Mouse (Mus musculus) urinary bladder, postnatal 0 days (tissue): ENCODE measurements around the gene Gm20605. TPM values are rescaled to one million over a fixed set of nuclear protein-coding genes. Genes with fewer than 3 reads are reported as not detected.

Experiments used
- polyA plus RNA-seq: library from polyadenylated mRNA; unstranded; fragments of >200 nt; fragmentation: Nextera tagmentation; extraction: Ambion mirVana; gene quantifications from 2 replicates; pipeline ENCODE4 v1.2.1, GENCODE M21; 2015

Gene Gm20605
- 4.4 and 6.3 TPM in 2 replicates for polyA plus RNA-seq

GRCm38 (mm10) chr5:137628498-137629305, at the start of gene Gm20605, which contains the start of the genes Fbxo24 and Lrch4:
Gene Gm20605 (plus strand): TSS chr5:137629175.
Gene Fbxo24 (minus strand): TSS chr5:137629002.
Gene Lrch4 (plus strand): TSS chr5:137629121.

GRCm38 (mm10) chr5:137600619-137601364, 28.2 kb upstream of the Gm20605 start, which contains the start of gene Mospd3:
Gene Mospd3 (minus strand): TSS chr5:137601058.

GRCm38 (mm10) chr5:137613550-137613949, 15.4 kb upstream of the Gm20605 start, which contains the start of gene Pcolce:
Gene Pcolce (minus strand): TSS chr5:137613784.

GRCm38 (mm10) chr5:137641054-137641453, 12.1 kb downstream of the Gm20605 start, which contains the start of gene Sap25:
Gene Sap25 (plus strand): TSS chr5:137641334.

GRCm38 (mm10) chr5:137645652-137646091, 16.7 kb downstream of the Gm20605 start, which contains the start of gene Irs3:
Gene Irs3 (minus strand): TSS chr5:137645714.

GRCm38 (mm10) chr5:137684294-137685123, 55.5 kb downstream of the Gm20605 start, which contains the start of gene Agfg2:
Gene Agfg2 (minus strand): TSS chr5:137684726.

Other genes with a start within 250 kb of the Gm20605 start
- 0.08 and 0.11 TPM in 2 replicates for gene Zan, start 152.1 kb upstream of the Gm20605 start, polyA plus RNA-seq
- 36.8 and 39.2 TPM in 2 replicates for gene Pop7, start 126.7 kb upstream of the Gm20605 start, polyA plus RNA-seq
- gene Gigyf1, start 110.6 kb upstream of the Gm20605 start, polyA plus RNA-seq: 5.4 and 7.0 TPM in 2 replicates
- not detected in 2 replicates for gene Epo, start 95.9 kb upstream of the Gm20605 start, polyA plus RNA-seq
- 303 and 312 TPM in 2 replicates for gene Gnb2, start 95.7 kb upstream of the Gm20605 start, polyA plus RNA-seq
- 0.14 TPM in 1 of 2 replicates, not detected in the other for gene Actl6b, start 75.7 kb upstream of the Gm20605 start, polyA plus RNA-seq
- gene Tfr2, start 59.3 kb upstream of the Gm20605 start, polyA plus RNA-seq: 0.59 and 0.67 TPM in 2 replicates
- gene Mospd3, start 28.1 kb upstream of the Gm20605 start, polyA plus RNA-seq: 23.9 and 25.0 TPM in 2 replicates
- 197 and 226 TPM in 2 replicates for gene Pcolce, start 15.4 kb upstream of the Gm20605 start, polyA plus RNA-seq
- gene Fbxo24, start 173 bp upstream of the Gm20605 start, polyA plus RNA-seq: 0.28 and 0.29 TPM in 2 replicates
- gene Lrch4, start 54 bp upstream of the Gm20605 start, polyA plus RNA-seq: 22.2 and 25.0 TPM in 2 replicates
- 2.6 and 3.3 TPM in 2 replicates for gene Sap25, start 12.2 kb downstream of the Gm20605 start, polyA plus RNA-seq
- gene Irs3, start 16.5 kb downstream of the Gm20605 start, polyA plus RNA-seq: 0.06 and 0.18 TPM in 2 replicates
- 17.8 and 25.5 TPM in 2 replicates for gene Agfg2, start 55.6 kb downstream of the Gm20605 start, polyA plus RNA-seq
- 0.81 and 0.98 TPM in 2 replicates for gene Nyap1, start 112.4 kb downstream of the Gm20605 start, polyA plus RNA-seq
- 222 and 228 TPM in 2 replicates for gene Tsc22d4, start 116.6 kb downstream of the Gm20605 start, polyA plus RNA-seq
- 12.5 and 12.7 TPM in 2 replicates for gene Ppp1r35, start 149.7 kb downstream of the Gm20605 start, polyA plus RNA-seq
- gene Mepce, start 158.5 kb downstream of the Gm20605 start, polyA plus RNA-seq: 5.8 and 6.8 TPM in 2 replicates
- gene Zcwpw1, start 158.6 kb downstream of the Gm20605 start, polyA plus RNA-seq: 4.1 and 4.9 TPM in 2 replicates
- gene Pilra, start 207.1 kb downstream of the Gm20605 start, polyA plus RNA-seq: 84.3 and 85.3 TPM in 2 replicates
- 0.79 and 4.1 TPM in 2 replicates for gene Pilrb1, start 228.9 kb downstream of the Gm20605 start, polyA plus RNA-seq
- 0.71 and 3.5 TPM in 2 replicates for gene Pilrb2, start 242.6 kb downstream of the Gm20605 start, polyA plus RNA-seq